Mouse (Mus musculus): Measurements from ENCODE around the gene Tcf3.

Gene Tcf3

GRCm38 (mm10) chr10:80433513-80434232, at the start of gene Tcf3:
Gene Tcf3, minus strand, starts transcription at chr10:80433647.
- peak; percentile 97 for DNase-seq (ENCODE audit: low spot score)

- no peak for DNase-seq (ENCODE audit: low spot score)
These were observed 47.6 kb upstream of the Tcf3 start for GRCm38 (mm10) chr10:80481002-80481401.

GRCm38 (mm10) chr10:80478531-80478930, 45.1 kb upstream of the Tcf3 start:
- DNase-seq (ENCODE audit: low spot score), result no peak

GRCm38 (mm10) chr10:80475290-80475959, 42.0 kb upstream of the Tcf3 start:
- DNase-seq (ENCODE audit: low spot score), result peak; percentile 74

- DNase-seq (ENCODE audit: low spot score), result no peak
These were observed 31.6 kb upstream of the Tcf3 start for GRCm38 (mm10) chr10:80465066-80465465.

GRCm38 (mm10) chr10:80464381-80465035, 31.1 kb upstream of the Tcf3 start:
- DNase-seq (ENCODE audit: low spot score), result no peak

GRCm38 (mm10) chr10:80461346-80461745, 27.9 kb upstream of the Tcf3 start:
- DNase-seq (ENCODE audit: low spot score), result no peak

- no peak for DNase-seq (ENCODE audit: low spot score)
These were observed 26.9 kb upstream of the Tcf3 start for GRCm38 (mm10) chr10:80460324-80460723.

- DNase-seq (ENCODE audit: low spot score), result no peak
These were observed 26.2 kb upstream of the Tcf3 start for GRCm38 (mm10) chr10:80459671-80460070.

GRCm38 (mm10) chr10:80459236-80459635, 25.8 kb upstream of the Tcf3 start:
- DNase-seq (ENCODE audit: low spot score), result no peak

- no peak for DNase-seq (ENCODE audit: low spot score)
These were observed 22.2 kb upstream of the Tcf3 start for GRCm38 (mm10) chr10:80455697-80456096.

- no peak for DNase-seq (ENCODE audit: low spot score)
These were observed 21.3 kb upstream of the Tcf3 start for GRCm38 (mm10) chr10:80454781-80455180.

- DNase-seq (ENCODE audit: low spot score), result no peak
These were observed 20.2 kb upstream of the Tcf3 start for GRCm38 (mm10) chr10:80453601-80454000.

GRCm38 (mm10) chr10:80450599-80450998, 17.2 kb upstream of the Tcf3 start:
- DNase-seq (ENCODE audit: low spot score), result no peak

- DNase-seq (ENCODE audit: low spot score), result peak; percentile 62
These were observed 12.6 kb upstream of the Tcf3 start for GRCm38 (mm10) chr10:80445898-80446601.

GRCm38 (mm10) chr10:80445052-80445451, 11.6 kb upstream of the Tcf3 start:
- no peak for DNase-seq (ENCODE audit: low spot score)

- DNase-seq (ENCODE audit: low spot score), result no peak
These were observed 11.0 kb upstream of the Tcf3 start for GRCm38 (mm10) chr10:80444339-80445045.

GRCm38 (mm10) chr10:80443575-80444278, 10.3 kb upstream of the Tcf3 start:
- no peak for DNase-seq (ENCODE audit: low spot score)

GRCm38 (mm10) chr10:80442989-80443388, 9.5 kb upstream of the Tcf3 start:
- no peak for DNase-seq (ENCODE audit: low spot score)

GRCm38 (mm10) chr10:80441598-80441997, 8.2 kb upstream of the Tcf3 start:
- DNase-seq (ENCODE audit: low spot score), result no peak

GRCm38 (mm10) chr10:80440031-80440430, 6.6 kb upstream of the Tcf3 start:
- DNase-seq (ENCODE audit: low spot score), result no peak
